Mouse (Mus musculus): ENCODE results near the gene Krt86.

DNA sequence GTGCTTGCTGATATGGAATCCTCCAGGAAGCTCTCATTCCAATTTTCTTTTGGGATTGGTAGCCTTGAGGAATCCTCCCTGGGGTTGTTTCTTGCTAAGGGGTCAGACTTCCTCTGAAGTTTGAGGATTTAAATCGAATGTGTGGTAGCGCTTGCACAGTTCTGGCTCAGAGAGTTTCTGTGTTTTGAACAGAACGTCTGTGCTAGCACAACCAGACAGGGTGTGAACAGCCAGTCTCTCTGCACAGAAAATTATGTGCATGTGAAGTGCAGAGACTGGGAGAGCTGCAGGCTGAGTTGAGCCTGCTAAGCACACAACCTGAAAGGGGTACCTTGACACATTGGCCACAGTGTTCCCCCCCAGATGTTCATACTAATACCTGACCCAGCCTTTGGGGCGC, 32.4 kb upstream of the Krt86 start:
- TF ChIP-seq GATA2 (IDR thresholded peaks at IDR 0.05; ENCODE audit: borderline replicate concordance, low read depth, low read length) (no peak), CTCF (IDR thresholded peaks at IDR 0.05; ENCODE audit: low read depth, low read length) (no peak), POLR2AphosphoS5 (IDR thresholded peaks at IDR 0.05; ENCODE audit: insufficient replicate concordance, low read depth, low read length) (no peak)
